Mouse (Mus musculus) heart, embryonic 16.5 days (tissue): ENCODE measurements at regions not wholly inside any gene's neighbourhood (a gene's known extent, or its start where the extent isn't known, plus 50 kb on each side); places are given as distances from the start of the nearest gene placed in this dataset.
A peak's percentile ranks its signal among the peaks of the same experiment; 100 is the strongest.
"Not testable (repeated sequence)": the region's sequence is repeated elsewhere in the genome, so short reads cannot be mapped to it uniquely, and the experiment has no call there.

Source experiments
- ATAC-seq: fragments of 200-750 bp; cut with Nextera tagmentation; replicated peaks from 2 replicates; pipeline ENCODE4 v1.8.0; 2017; ENCODE audit warnings: moderate number of reproducible peaks; ENCODE audit not compliant: insufficient read depth, low FRiP score; ENCODE audit errors: extremely low read depth
- H3K27ac ChIP-seq: fragments of 300-500 bp; sonication (generic); 2 replicates; pipeline ENCODE4 v1.5.1; 2014; ENCODE audit warnings: mild to moderate bottlenecking, low read length, control low read depth, moderate library complexity
- H3K27me3 ChIP-seq: fragments of 300-500 bp; sonication (generic); 2 replicates; pipeline ENCODE4 v1.6.1; 2014; ENCODE audit warnings: low read length, mixed read lengths; ENCODE audit not compliant: control insufficient read depth, insufficient read depth
- H3K36me3 ChIP-seq: fragments of 300-500 bp; sonication (generic); 2 replicates; pipeline ENCODE4 v1.6.1; 2014; ENCODE audit not compliant: control insufficient read depth, insufficient read depth
- H3K4me1 ChIP-seq: fragments of 300-500 bp; sonication (generic); 2 replicates; pipeline ENCODE4 v1.6.1; 2014; ENCODE audit warnings: low read length, mixed read lengths; ENCODE audit not compliant: control insufficient read depth, insufficient read depth
- H3K4me2 ChIP-seq: fragments of 300-500 bp; sonication (generic); 2 replicates; pipeline ENCODE4 v1.6.1; 2014; ENCODE audit warnings: low read depth, mild to moderate bottlenecking, control low read depth, low read length
- H3K4me3 ChIP-seq: fragments of 300-500 bp; sonication (generic); 2 replicates; pipeline ENCODE4 v1.5.1; 2014; ENCODE audit warnings: mild to moderate bottlenecking, control low read depth, low read length
- H3K9ac ChIP-seq: fragments of 300-500 bp; sonication (generic); 2 replicates; pipeline ENCODE4 v1.6.1; 2014; ENCODE audit warnings: low read length, control low read depth
- H3K9me3 ChIP-seq: fragments of 300-500 bp; sonication (generic); replicated peaks from 2 replicates; pipeline ENCODE4 v1.6.1; 2016; ENCODE audit warnings: low read length; ENCODE audit not compliant: control insufficient read depth
- WGBS: fragments of 180-500 bp; shearing (Covaris S2); extraction: QIAGEN DNeasy Blood & Tissue Kit; methylation state at CpG from one replicate; pipeline ENCODE4 v1.1.7; 2014; 5-methylcytosine and 5-hydroxymethylcytosine counted together

- 78% methylated on average over 2 of the region's 2 CpGs for WGBS
- no peak for ATAC-seq
- H3K9ac ChIP-seq: no peak overlapping the region
- H3K4me2 ChIP-seq: no peak overlapping the region
- no peaks in the 10 kb centered on the region for H3K36me3 ChIP-seq
- H3K4me3 ChIP-seq: no peak overlapping the region
- no peaks in the 10 kb centered on the region for H3K4me1 ChIP-seq
- no peaks in the 10 kb centered on the region for H3K27me3 ChIP-seq
- no peaks in the 10 kb centered on the region for H3K9me3 ChIP-seq
- H3K27ac ChIP-seq: no peak overlapping the region
These were observed 261.4 kb upstream of the Arhgap42 start for GRCm38 (mm10) chr9:9500345-9500744.

GRCm38 (mm10) chr9:9493594-9494182, 254.8 kb upstream of the Arhgap42 start:
- H3K27ac ChIP-seq: no peak overlapping the region
- no peak for ATAC-seq
- H3K4me2 ChIP-seq: no peak overlapping the region
- no peak overlapping the region for H3K9ac ChIP-seq
- no peak overlapping the region for H3K4me3 ChIP-seq
- H3K27me3 ChIP-seq: no peaks in the 10 kb centered on the region; the same call in 1 of the 2 replicates
- no peaks in the 10 kb centered on the region for H3K36me3 ChIP-seq
- H3K4me1 ChIP-seq: no peaks in the 10 kb centered on the region
- WGBS: 83% methylated on average over 3 of the region's 3 CpGs
- H3K9me3 ChIP-seq: no peaks in the 10 kb centered on the region

DNA sequence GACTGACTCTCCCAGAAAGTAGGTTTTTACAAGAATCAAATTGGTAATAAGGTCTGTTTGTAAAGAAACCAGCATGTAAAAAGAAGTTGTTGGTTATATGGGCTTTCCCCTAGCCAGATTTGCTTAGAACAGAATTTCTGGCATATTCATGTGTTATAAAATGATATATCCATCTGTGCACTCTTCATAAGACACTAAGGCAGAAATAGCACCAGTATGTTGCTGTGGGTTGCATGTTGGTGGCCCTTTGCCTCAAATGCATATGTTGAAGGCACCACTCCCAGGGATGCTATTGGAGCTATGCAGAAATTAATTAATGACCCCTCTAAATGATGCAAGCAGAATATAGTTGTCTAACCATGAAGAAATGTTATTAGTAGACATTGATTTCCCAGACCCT, 238.2 kb upstream of the Arhgap42 start:
- Histone ChIP-seq H3K9me3 (no peaks in the 10 kb centered on the region), H3K27ac (no peak overlapping the region), H3K4me3 (no peak overlapping the region), H3K4me1 (peaks cover 6% of the 10 kb centered on the region), H3K9ac (no peak overlapping the region), H3K27me3 (peaks cover 28% of the 10 kb centered on the region), H3K36me3 (no peaks in the 10 kb centered on the region), H3K4me2 (no peak overlapping the region)
- no peak for ATAC-seq

- no peak overlapping the region for H3K4me3 ChIP-seq
- H3K9me3 ChIP-seq: no peaks in the 10 kb centered on the region
- 29% methylated on average over 8 of the region's 8 CpGs for WGBS
- H3K4me1 ChIP-seq: peaks cover 6% of the 10 kb centered on the region
- H3K4me2 ChIP-seq: no peak overlapping the region
- peaks cover 19% of the 10 kb centered on the region for H3K27me3 ChIP-seq
- no peak overlapping the region for H3K27ac ChIP-seq
- H3K36me3 ChIP-seq: no peaks in the 10 kb centered on the region
- ATAC-seq: peak; percentile 85
- no peak overlapping the region for H3K9ac ChIP-seq
These were observed 236.3 kb upstream of the Arhgap42 start for GRCm38 (mm10) chr9:9475009-9475744.

GRCm38 (mm10) chr9:9444213-9444612, 205.3 kb upstream of the Arhgap42 start:
- no peak overlapping the region for H3K4me2 ChIP-seq
- no peaks in the 10 kb centered on the region for H3K27me3 ChIP-seq
- WGBS: 85% methylated on average over 1 of the region's 1 CpGs
- no peaks in the 10 kb centered on the region for H3K9me3 ChIP-seq
- no peak overlapping the region for H3K9ac ChIP-seq
- H3K4me1 ChIP-seq: no peaks in the 10 kb centered on the region
- H3K27ac ChIP-seq: no peak overlapping the region
- H3K4me3 ChIP-seq: no peak overlapping the region
- no peak for ATAC-seq
- no peaks in the 10 kb centered on the region for H3K36me3 ChIP-seq

DNA sequence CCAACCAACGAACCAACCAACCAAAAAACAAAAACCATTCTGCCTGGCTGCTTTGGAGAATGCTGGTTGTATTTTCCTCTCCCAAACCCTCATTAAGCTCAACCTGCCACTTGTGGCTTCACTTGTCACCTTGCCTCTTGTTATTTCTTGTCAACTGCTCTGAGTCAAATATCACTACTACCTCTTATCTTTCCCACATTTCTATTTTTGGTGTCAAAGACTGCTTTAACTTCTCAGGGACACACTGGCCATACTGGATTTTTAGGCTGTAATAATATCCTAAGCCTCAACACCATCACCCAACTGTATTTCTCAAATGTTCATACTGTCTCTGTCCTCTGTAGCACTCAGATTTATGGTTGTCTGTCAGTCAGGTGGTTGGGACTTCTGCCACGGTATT, 181.4 kb upstream of the Arhgap42 start:
- Histone ChIP-seq H3K27me3 (no peaks in the 10 kb centered on the region), H3K27ac (peak overlapping the region; percentile 66), H3K36me3 (no peaks in the 10 kb centered on the region), H3K9ac (no peak overlapping the region), H3K4me2 (no peak overlapping the region), H3K4me1 (no peaks in the 10 kb centered on the region), H3K9me3 (peaks cover 5% of the 10 kb centered on the region), H3K4me3 (no peak overlapping the region)
- peak; percentile 65; the same call in 1 of the 2 replicates for ATAC-seq
- 41% methylated on average over 2 of the region's 2 CpGs for WGBS

GRCm38 (mm10) chr9:9412460-9413181, 173.7 kb upstream of the Arhgap42 start:
- no peaks in the 10 kb centered on the region for H3K27me3 ChIP-seq
- ATAC-seq: peak; percentile 96
- no peak overlapping the region for H3K4me2 ChIP-seq
- H3K4me3 ChIP-seq: no peak overlapping the region
- H3K27ac ChIP-seq: peak overlapping the region; percentile 72
- 40% methylated on average over 3 of the region's 3 CpGs for WGBS
- H3K9me3 ChIP-seq: no peaks in the 10 kb centered on the region
- H3K9ac ChIP-seq: no peak overlapping the region
- peaks cover 4% of the 10 kb centered on the region; the same call in 1 of the 2 replicates for H3K4me1 ChIP-seq
- H3K36me3 ChIP-seq: no peaks in the 10 kb centered on the region

DNA sequence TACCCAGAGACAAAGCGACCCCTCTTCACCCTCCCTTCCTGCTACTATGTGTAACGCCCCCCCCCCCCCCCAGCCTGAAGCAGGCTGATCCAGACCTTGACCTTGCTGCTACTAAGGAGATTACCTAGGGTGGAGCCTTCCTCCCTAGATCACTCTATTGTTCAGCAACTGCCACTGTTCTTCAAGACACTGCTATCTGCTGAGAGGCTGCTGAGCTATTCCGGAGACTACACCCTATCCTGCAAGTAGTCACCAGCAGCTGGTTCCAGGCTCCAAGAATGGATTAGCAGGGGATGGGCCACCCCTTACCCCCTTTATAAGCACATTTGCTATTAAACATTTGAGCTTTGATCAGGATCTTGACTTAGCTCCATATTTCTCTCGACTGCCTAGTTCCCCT, 155.3 kb upstream of the Arhgap42 start:
- not testable (repeated sequence) for H3K9me3 ChIP-seq, H3K9ac ChIP-seq, H3K36me3 ChIP-seq, H3K27ac ChIP-seq, H3K27me3 ChIP-seq, H3K4me1 ChIP-seq, H3K4me2 ChIP-seq, ATAC-seq, H3K4me3 ChIP-seq
- 70% methylated on average over 3 of the region's 4 CpGs for WGBS

GRCm38 (mm10) chr9:9376650-9377189, 137.8 kb upstream of the Arhgap42 start:
- no peak overlapping the region for H3K9ac ChIP-seq
- no peaks in the 10 kb centered on the region for H3K9me3 ChIP-seq
- H3K36me3 ChIP-seq: no peaks in the 10 kb centered on the region
- no peak overlapping the region for H3K27ac ChIP-seq
- no peak overlapping the region for H3K4me2 ChIP-seq
- no peak overlapping the region for H3K4me3 ChIP-seq
- no peaks in the 10 kb centered on the region; the same call in 1 of the 2 replicates for H3K27me3 ChIP-seq
- 67% methylated on average over 2 of the region's 2 CpGs for WGBS
- H3K4me1 ChIP-seq: no peaks in the 10 kb centered on the region
- ATAC-seq: no peak
